Mouse (Mus musculus): ENCODE data around the gene Map1a. TPM values are rescaled to one million over a fixed set of nuclear protein-coding genes. Genes with fewer than 3 reads are reported as not detected.

The Map1a gene
- polyA plus RNA-seq, 1 experiment = 1.1 TPM

- H3K27ac ChIP-seq (ENCODE audit: control insufficient read depth, insufficient read depth, low read length) = no peak overlapping the region
- 85% methylated on average over 10 of the region's 10 CpGs for WGBS
- peaks cover 19% of the 10 kb centered on the region for H3K4me1 ChIP-seq (replicated peaks; ENCODE audit: control insufficient read depth, insufficient read depth, low read length)
- no peak for TF ChIP-seq CTCF (IDR thresholded peaks at IDR 0.05; ENCODE audit: borderline replicate concordance, control insufficient read depth, extremely low read depth, insufficient read depth, low read length, poor library complexity)
- TF ChIP-seq POLR2A (IDR thresholded peaks at IDR 0.05; ENCODE audit: control insufficient read depth, extremely low read depth, insufficient read depth, low read length, poor library complexity) = no peak
- no peak for DNase-seq
- no peak overlapping the region for H3K4me3 ChIP-seq (ENCODE audit: control insufficient read depth, insufficient read depth, low read length)
- H3K27me3 ChIP-seq (ENCODE audit: control insufficient read depth, insufficient read depth, low read length) = peaks cover 16% of the 10 kb centered on the region
- no peaks in the 10 kb centered on the region for H3K36me3 ChIP-seq (ENCODE audit: control insufficient read depth, insufficient read depth, low read length)
Observed at GRCm38 (mm10) chr2:121300036-121300435, 10.6 kb downstream of the Map1a start.

DNA sequence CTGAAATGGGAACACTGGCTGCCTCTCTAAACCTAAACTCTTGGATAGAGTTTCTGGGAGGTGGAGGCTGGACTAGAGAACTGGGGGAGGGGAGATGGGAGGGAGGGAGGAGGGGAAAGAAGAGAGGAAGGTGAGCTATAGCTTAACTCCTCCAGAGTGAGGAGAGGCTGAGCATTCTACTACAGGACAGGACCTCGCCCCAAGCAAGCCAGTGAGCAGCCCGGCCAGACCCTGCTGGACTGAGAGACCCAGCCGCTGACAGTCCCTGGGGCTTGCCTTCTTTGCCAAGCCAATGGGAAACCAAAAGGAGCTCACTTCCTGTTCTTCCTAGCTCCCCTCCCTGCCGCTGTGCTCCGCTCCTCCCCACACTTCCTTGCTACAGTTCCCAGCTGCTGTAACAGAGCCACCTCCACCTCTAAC, 19.6 kb downstream of the Map1a start:
- no peak for DNase-seq
- Histone ChIP-seq H3K27ac (ENCODE audit: control insufficient read depth, insufficient read depth, low read length) (no peak overlapping the region), H3K4me3 (ENCODE audit: control insufficient read depth, insufficient read depth, low read length) (no peak overlapping the region), H3K27me3 (ENCODE audit: control insufficient read depth, insufficient read depth, low read length) (no peaks in the 10 kb centered on the region), H3K4me1 (replicated peaks; ENCODE audit: control insufficient read depth, insufficient read depth, low read length) (no peaks in the 10 kb centered on the region; the same call in 1 of the 2 replicates), H3K36me3 (ENCODE audit: control insufficient read depth, insufficient read depth, low read length) (no peaks in the 10 kb centered on the region)
- WGBS = 39% methylated on average over 5 of the region's 5 CpGs
- no peak for TF ChIP-seq CTCF (IDR thresholded peaks at IDR 0.05; ENCODE audit: borderline replicate concordance, control insufficient read depth, extremely low read depth, insufficient read depth, low read length, poor library complexity)
- TF ChIP-seq POLR2A (IDR thresholded peaks at IDR 0.05; ENCODE audit: control insufficient read depth, extremely low read depth, insufficient read depth, low read length, poor library complexity) = no peak

DNA sequence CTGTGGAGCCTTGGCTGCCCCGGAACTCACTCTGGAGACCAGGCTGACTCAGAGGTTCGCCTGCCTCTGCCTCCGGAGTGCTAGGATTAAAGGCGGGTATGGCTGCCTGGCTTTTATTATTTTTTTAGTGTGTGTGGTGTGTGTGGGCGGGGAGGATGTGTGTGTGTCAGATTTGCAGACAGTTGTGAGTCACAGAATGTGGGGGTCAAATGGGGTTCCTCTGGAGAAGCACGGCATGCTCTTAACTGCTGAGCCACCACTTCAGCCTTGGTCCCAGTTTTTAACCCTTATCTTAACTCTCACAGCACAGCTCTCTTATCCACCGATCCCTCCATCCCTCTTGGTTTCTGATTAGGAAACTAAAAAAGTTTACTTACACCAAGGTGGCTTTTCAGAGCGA, 26.9 kb downstream of the Map1a start:
- 95% methylated on average over 8 of the region's 8 CpGs for WGBS
- H3K4me1 ChIP-seq (replicated peaks; ENCODE audit: control insufficient read depth, insufficient read depth, low read length) = no peaks in the 10 kb centered on the region
- no peak for DNase-seq
- no peak overlapping the region for H3K27ac ChIP-seq (ENCODE audit: control insufficient read depth, insufficient read depth, low read length)
- H3K4me3 ChIP-seq (ENCODE audit: control insufficient read depth, insufficient read depth, low read length) = no peak overlapping the region
- H3K36me3 ChIP-seq (ENCODE audit: control insufficient read depth, insufficient read depth, low read length) = no peaks in the 10 kb centered on the region
- H3K27me3 ChIP-seq (ENCODE audit: control insufficient read depth, insufficient read depth, low read length) = no peaks in the 10 kb centered on the region
- TF ChIP-seq CTCF (IDR thresholded peaks at IDR 0.05; ENCODE audit: borderline replicate concordance, control insufficient read depth, extremely low read depth, insufficient read depth, low read length, poor library complexity) (no peak), POLR2A (IDR thresholded peaks at IDR 0.05; ENCODE audit: control insufficient read depth, extremely low read depth, insufficient read depth, low read length, poor library complexity) (no peak)

- no peak for TF ChIP-seq POLR2A (IDR thresholded peaks at IDR 0.05; ENCODE audit: control insufficient read depth, extremely low read depth, insufficient read depth, low read length, poor library complexity)
- no peak for TF ChIP-seq CTCF (IDR thresholded peaks at IDR 0.05; ENCODE audit: borderline replicate concordance, control insufficient read depth, extremely low read depth, insufficient read depth, low read length, poor library complexity)
- DNase-seq = no peak
- WGBS = 96% methylated on average over 10 of the region's 10 CpGs
- no peak overlapping the region for H3K4me3 ChIP-seq (ENCODE audit: control insufficient read depth, insufficient read depth, low read length)
- no peaks in the 10 kb centered on the region for H3K36me3 ChIP-seq (ENCODE audit: control insufficient read depth, insufficient read depth, low read length)
- no peaks in the 10 kb centered on the region for H3K4me1 ChIP-seq (replicated peaks; ENCODE audit: control insufficient read depth, insufficient read depth, low read length)
- no peaks in the 10 kb centered on the region for H3K27me3 ChIP-seq (ENCODE audit: control insufficient read depth, insufficient read depth, low read length)
- no peak overlapping the region for H3K27ac ChIP-seq (ENCODE audit: control insufficient read depth, insufficient read depth, low read length)
Observed at GRCm38 (mm10) chr2:121323041-121323440, 33.6 kb downstream of the Map1a start.

GRCm38 (mm10) chr2:121323693-121324470, 34.5 kb downstream of the Map1a start:
- no peak for DNase-seq
- Histone ChIP-seq H3K4me3 (ENCODE audit: control insufficient read depth, insufficient read depth, low read length) (no peak overlapping the region), H3K27ac (ENCODE audit: control insufficient read depth, insufficient read depth, low read length) (no peak overlapping the region), H3K36me3 (ENCODE audit: control insufficient read depth, insufficient read depth, low read length) (no peaks in the 10 kb centered on the region), H3K27me3 (ENCODE audit: control insufficient read depth, insufficient read depth, low read length) (no peaks in the 10 kb centered on the region), H3K4me1 (replicated peaks; ENCODE audit: control insufficient read depth, insufficient read depth, low read length) (no peaks in the 10 kb centered on the region)
- WGBS = 71% methylated on average over 10 of the region's 10 CpGs
- no peak for TF ChIP-seq POLR2A (IDR thresholded peaks at IDR 0.05; ENCODE audit: control insufficient read depth, extremely low read depth, insufficient read depth, low read length, poor library complexity)
- TF ChIP-seq CTCF (IDR thresholded peaks at IDR 0.05; ENCODE audit: borderline replicate concordance, control insufficient read depth, extremely low read depth, insufficient read depth, low read length, poor library complexity) = no peak

- no peak overlapping the region for H3K27ac ChIP-seq (ENCODE audit: control insufficient read depth, insufficient read depth, low read length)
- H3K4me1 ChIP-seq (replicated peaks; ENCODE audit: control insufficient read depth, insufficient read depth, low read length) = no peaks in the 10 kb centered on the region
- H3K27me3 ChIP-seq (ENCODE audit: control insufficient read depth, insufficient read depth, low read length) = no peaks in the 10 kb centered on the region
- WGBS = 93% methylated on average over 2 of the region's 2 CpGs
- no peak for DNase-seq
- no peaks in the 10 kb centered on the region for H3K36me3 ChIP-seq (ENCODE audit: control insufficient read depth, insufficient read depth, low read length)
- TF ChIP-seq POLR2A (IDR thresholded peaks at IDR 0.05; ENCODE audit: control insufficient read depth, extremely low read depth, insufficient read depth, low read length, poor library complexity) = no peak
- no peak for TF ChIP-seq CTCF (IDR thresholded peaks at IDR 0.05; ENCODE audit: borderline replicate concordance, control insufficient read depth, extremely low read depth, insufficient read depth, low read length, poor library complexity)
- H3K4me3 ChIP-seq (ENCODE audit: control insufficient read depth, insufficient read depth, low read length) = no peak overlapping the region
Observed at GRCm38 (mm10) chr2:121329492-121329891, 40.1 kb downstream of the Map1a start.

Measured in thymus, adult 2 months (tissue).